Mouse (Mus musculus) kidney, embryonic 15.5 days (tissue): ENCODE measurements at regions not wholly inside any gene's neighbourhood (a gene's known extent, or its start where the extent isn't known, plus 50 kb on each side); places are given as distances from the start of the nearest gene placed in this dataset.
A peak's percentile ranks its signal among the peaks of the same experiment; 100 is the strongest.

Source experiments
- ATAC-seq: fragments of 200-750 bp; cut with Nextera tagmentation; replicated peaks from 2 replicates; pipeline ENCODE4 v1.8.0; 2017; ENCODE audit warnings: moderate TSS enrichment; ENCODE audit not compliant: low FRiP score
- H3K27ac ChIP-seq: fragments of 300-500 bp; sonication (generic); 2 replicates; pipeline ENCODE4 v1.5.1; 2015; ENCODE audit warnings: mild to moderate bottlenecking, inconsistent platforms
- H3K27me3 ChIP-seq: fragments of 300-500 bp; sonication (generic); 2 replicates; pipeline ENCODE4 v1.6.1; 2015; ENCODE audit warnings: inconsistent platforms
- H3K36me3 ChIP-seq: fragments of 300-500 bp; sonication (generic); 2 replicates; pipeline ENCODE4 v1.6.1; 2015; ENCODE audit warnings: inconsistent platforms
- H3K4me1 ChIP-seq: fragments of 300-500 bp; sonication (generic); 2 replicates; pipeline ENCODE4 v1.6.1; 2015; ENCODE audit warnings: inconsistent platforms
- H3K4me2 ChIP-seq: fragments of 300-500 bp; sonication (generic); 2 replicates; pipeline ENCODE4 v1.6.1; 2015; ENCODE audit warnings: moderate library complexity, mild to moderate bottlenecking, inconsistent platforms
- H3K4me3 ChIP-seq: fragments of 300-500 bp; sonication (generic); replicated peaks from 2 replicates; pipeline ENCODE4 v1.5.1; 2015; ENCODE audit warnings: mild to moderate bottlenecking, inconsistent platforms
- H3K9ac ChIP-seq: fragments of 300-500 bp; sonication (generic); 2 replicates; pipeline ENCODE4 v1.6.1; 2015; ENCODE audit warnings: mild to moderate bottlenecking, inconsistent platforms
- H3K9me3 ChIP-seq: fragments of 300-500 bp; sonication (generic); replicated peaks from 2 replicates; pipeline ENCODE4 v1.6.1; 2016; ENCODE audit warnings: inconsistent platforms
- WGBS: fragments of 180-500 bp; shearing (Covaris S2); methylation state at CpG from one replicate; pipeline ENCODE4 v1.1.7; 2015; ENCODE audit warnings: mixed read lengths; 5-methylcytosine and 5-hydroxymethylcytosine counted together

GRCm38 (mm10) chr12:59460997-59461961 is 241.8 kb upstream of the Fbxo33 start:
- no peaks in the 10 kb centered on the region for H3K9me3 ChIP-seq
- WGBS = 80% methylated on average over 10 of the region's 10 CpGs
- H3K27ac ChIP-seq = no peak overlapping the region
- ATAC-seq = no peak; the same call in 1 of the 2 replicates
- no peaks in the 10 kb centered on the region for H3K36me3 ChIP-seq
- no peak overlapping the region for H3K9ac ChIP-seq
- H3K4me1 ChIP-seq = no peaks in the 10 kb centered on the region
- no peaks in the 10 kb centered on the region for H3K27me3 ChIP-seq
- no peak overlapping the region for H3K4me3 ChIP-seq
- H3K4me2 ChIP-seq = no peak overlapping the region

- no peak for ATAC-seq
- Histone ChIP-seq H3K9me3 (no peaks in the 10 kb centered on the region), H3K9ac (no peak overlapping the region), H3K4me3 (no peak overlapping the region), H3K4me2 (no peak overlapping the region), H3K4me1 (no peaks in the 10 kb centered on the region), H3K27ac (no peak overlapping the region), H3K36me3 (no peaks in the 10 kb centered on the region), H3K27me3 (no peaks in the 10 kb centered on the region)
- WGBS = 75% methylated on average over 5 of the region's 5 CpGs
Observed at GRCm38 (mm10) chr12:59456175-59456851, 236.8 kb upstream of the Fbxo33 start.

- H3K9ac ChIP-seq = no peak overlapping the region
- H3K9me3 ChIP-seq = no peaks in the 10 kb centered on the region
- no peaks in the 10 kb centered on the region for H3K4me1 ChIP-seq
- no peaks in the 10 kb centered on the region for H3K36me3 ChIP-seq
- H3K4me2 ChIP-seq = no peak overlapping the region
- H3K27ac ChIP-seq = no peak overlapping the region
- no peak overlapping the region for H3K4me3 ChIP-seq
- no peaks in the 10 kb centered on the region for H3K27me3 ChIP-seq
- WGBS = 91% methylated on average over 6 of the region's 6 CpGs
- ATAC-seq = no peak
Observed at GRCm38 (mm10) chr12:59415051-59415450, 195.5 kb upstream of the Fbxo33 start.

GRCm38 (mm10) chr12:59411491-59411890 is 192.0 kb upstream of the Fbxo33 start:
- ATAC-seq = no peak
- WGBS = 40% methylated on average over 1 of the region's 1 CpGs
- H3K27me3 ChIP-seq = no peaks in the 10 kb centered on the region

GRCm38 (mm10) chr12:59391103-59391502 is 171.6 kb upstream of the Fbxo33 start:
- ATAC-seq = no peak
- Histone ChIP-seq H3K36me3 (no peaks in the 10 kb centered on the region), H3K4me2 (no peak overlapping the region), H3K9ac (no peak overlapping the region), H3K9me3 (no peaks in the 10 kb centered on the region), H3K4me3 (no peak overlapping the region), H3K27ac (no peak overlapping the region), H3K4me1 (no peaks in the 10 kb centered on the region), H3K27me3 (no peaks in the 10 kb centered on the region)
- WGBS = 93% methylated on average over 3 of the region's 3 CpGs

More at GRCm38 (mm10) chr12:59411491-59411890, 192.0 kb upstream of the Fbxo33 start:
- Histone ChIP-seq H3K27ac (no peak overlapping the region), H3K4me1 (no peaks in the 10 kb centered on the region), H3K9ac (no peak overlapping the region), H3K36me3 (no peaks in the 10 kb centered on the region), H3K4me3 (no peak overlapping the region), H3K4me2 (no peak overlapping the region), H3K9me3 (no peaks in the 10 kb centered on the region)

GRCm38 (mm10) chr12:59382812-59383211 is 163.3 kb upstream of the Fbxo33 start:
- Histone ChIP-seq H3K36me3 (no peaks in the 10 kb centered on the region), H3K4me1 (no peaks in the 10 kb centered on the region), H3K27ac (no peak overlapping the region), H3K27me3 (no peaks in the 10 kb centered on the region), H3K9me3 (no peaks in the 10 kb centered on the region), H3K4me3 (no peak overlapping the region), H3K9ac (no peak overlapping the region), H3K4me2 (no peak overlapping the region)
- ATAC-seq = 0 out of 2 replicates have a peak, but pooled peaks have one; percentile 18
- WGBS = 30% methylated on average over 3 of the region's 3 CpGs

GRCm38 (mm10) chr12:59341586-59341985 is 122.1 kb upstream of the Fbxo33 start:
- 90% methylated on average over 2 of the region's 2 CpGs for WGBS
- Histone ChIP-seq H3K4me2 (no peak overlapping the region), H3K4me1 (no peaks in the 10 kb centered on the region), H3K4me3 (no peak overlapping the region), H3K27ac (no peak overlapping the region), H3K36me3 (no peaks in the 10 kb centered on the region), H3K9me3 (no peaks in the 10 kb centered on the region), H3K27me3 (no peaks in the 10 kb centered on the region), H3K9ac (no peak overlapping the region)
- no peak for ATAC-seq

GRCm38 (mm10) chr12:59330753-59331152 is 111.2 kb upstream of the Fbxo33 start:
- H3K4me2 ChIP-seq = no peak overlapping the region
- no peak overlapping the region for H3K4me3 ChIP-seq
- H3K27me3 ChIP-seq = no peaks in the 10 kb centered on the region
- no peaks in the 10 kb centered on the region for H3K36me3 ChIP-seq
- no peaks in the 10 kb centered on the region for H3K9me3 ChIP-seq
- WGBS = 75% methylated on average over 2 of the region's 2 CpGs
- H3K4me1 ChIP-seq = no peaks in the 10 kb centered on the region
- no peak overlapping the region for H3K9ac ChIP-seq
- ATAC-seq = no peak
- no peak overlapping the region for H3K27ac ChIP-seq

GRCm38 (mm10) chr12:59312703-59313102 is 93.2 kb upstream of the Fbxo33 start:
- no peaks in the 10 kb centered on the region for H3K4me1 ChIP-seq
- no peak for ATAC-seq
- H3K9me3 ChIP-seq = no peaks in the 10 kb centered on the region
- H3K27ac ChIP-seq = no peak overlapping the region
- H3K4me2 ChIP-seq = no peak overlapping the region
- 76% methylated on average over 1 of the region's 1 CpGs for WGBS
- H3K27me3 ChIP-seq = no peaks in the 10 kb centered on the region
- H3K36me3 ChIP-seq = no peaks in the 10 kb centered on the region
- H3K4me3 ChIP-seq = no peak overlapping the region
- H3K9ac ChIP-seq = no peak overlapping the region

GRCm38 (mm10) chr12:59307958-59308357 is 88.4 kb upstream of the Fbxo33 start:
- no peak overlapping the region for H3K9ac ChIP-seq
- no peaks in the 10 kb centered on the region for H3K9me3 ChIP-seq
- no peaks in the 10 kb centered on the region for H3K36me3 ChIP-seq
- H3K4me3 ChIP-seq = no peak overlapping the region
- H3K27ac ChIP-seq = no peak overlapping the region
- ATAC-seq = no peak
- WGBS = 79% methylated on average over 1 of the region's 1 CpGs
- H3K4me1 ChIP-seq = no peaks in the 10 kb centered on the region
- H3K27me3 ChIP-seq = no peaks in the 10 kb centered on the region
- no peak overlapping the region for H3K4me2 ChIP-seq

GRCm38 (mm10) chr12:59304522-59304921 is 85.0 kb upstream of the Fbxo33 start:
- no peak overlapping the region for H3K4me2 ChIP-seq
- WGBS = 65% methylated on average over 6 of the region's 6 CpGs
- no peak overlapping the region for H3K27ac ChIP-seq
- no peaks in the 10 kb centered on the region for H3K9me3 ChIP-seq
- H3K4me1 ChIP-seq = no peaks in the 10 kb centered on the region
- H3K9ac ChIP-seq = no peak overlapping the region
- ATAC-seq = no peak
- no peak overlapping the region for H3K4me3 ChIP-seq
- no peaks in the 10 kb centered on the region for H3K27me3 ChIP-seq
- H3K36me3 ChIP-seq = no peaks in the 10 kb centered on the region
